Mouse (Mus musculus) heart, postnatal 10 days (tissue): ENCODE data around the gene Rac1. TPM values are rescaled to one million over a fixed set of nuclear protein-coding genes. Genes with fewer than 3 reads are reported as not detected.

Experiments
- DNase-seq, 2 experiments: peaks; one replicate each; pipeline ENCODE4 v3.0.0; 2021
- intact Hi-C: fragments of 180-260 bp; cut with DNase I; formaldehyde crosslinking; loops from one replicate; pipeline ENCODE4 v1.15.1; 2025
- total RNA-seq, 2 experiments: library from RNA; stranded (reverse); gene quantifications; 2 replicates each; pipeline ENCODE4 v1.2.3; 2021

Rac1 gene
- total RNA-seq, 2 experiments from 2014 or later: 314 to 339 TPM

DNA sequence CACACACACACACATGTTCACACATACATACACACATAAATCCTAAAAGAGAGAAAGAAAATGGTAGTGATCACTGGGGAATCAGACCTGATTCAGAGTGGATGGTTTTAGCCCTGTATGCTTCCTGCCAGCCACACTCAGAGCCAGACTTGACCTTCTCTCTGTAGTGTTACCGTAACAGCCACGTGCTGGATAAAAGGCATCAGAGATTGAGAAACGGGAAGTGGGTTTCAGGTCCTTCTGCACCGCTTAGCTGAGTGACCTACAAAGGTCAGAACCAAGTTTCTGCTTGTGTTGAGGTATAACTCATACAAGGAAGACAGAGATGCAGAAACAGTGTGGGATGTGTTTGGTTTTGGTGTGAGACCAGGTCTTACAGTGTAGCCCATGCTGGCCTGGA is 28.1 kb downstream of the Rac1 start:
- no peak for DNase-seq
- intact Hi-C loops: no loop called here

DNA sequence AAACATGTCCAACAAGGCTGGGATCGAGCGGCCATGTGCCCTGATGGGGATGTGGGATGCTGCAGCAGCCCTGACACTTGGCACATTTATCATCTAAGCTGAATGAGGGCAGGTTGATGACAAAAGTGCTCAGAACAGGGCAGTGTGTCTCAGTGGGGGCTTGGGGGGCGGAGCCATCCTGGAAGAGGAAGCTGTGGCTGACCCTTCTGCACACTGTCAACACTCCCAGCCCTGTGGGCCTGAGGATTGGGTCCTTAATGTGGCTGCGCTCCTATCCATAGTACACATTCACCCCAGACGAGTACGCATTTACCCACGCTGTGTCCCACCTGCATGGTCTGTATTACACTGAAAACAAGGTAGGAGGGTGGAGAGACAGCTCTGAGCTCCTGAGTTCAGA is 28.6 kb downstream of the Rac1 start:
- intact Hi-C loops: no loop called here
- DNase-seq: no peak

DNA sequence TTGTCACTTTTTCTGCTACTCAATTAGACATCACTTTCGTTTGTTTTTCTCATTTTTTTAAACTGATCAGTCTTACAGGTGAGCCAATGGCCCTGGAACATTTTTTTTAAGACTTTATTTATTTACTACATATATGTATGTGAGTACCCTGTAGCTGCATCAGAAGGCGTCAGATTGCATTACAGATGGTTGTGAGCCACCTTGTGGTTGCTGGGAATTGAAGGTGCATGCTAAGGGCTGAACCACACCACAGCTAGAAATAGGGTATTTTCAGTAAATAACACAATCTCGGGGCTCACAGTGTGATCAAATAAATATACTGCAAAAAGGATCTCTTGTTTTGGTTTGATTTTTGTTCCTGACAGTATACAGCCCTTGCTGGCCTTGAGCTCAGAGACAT is 30.4 kb downstream of the Rac1 start:
- no peak for DNase-seq
- intact Hi-C loops: no loop called here

DNA sequence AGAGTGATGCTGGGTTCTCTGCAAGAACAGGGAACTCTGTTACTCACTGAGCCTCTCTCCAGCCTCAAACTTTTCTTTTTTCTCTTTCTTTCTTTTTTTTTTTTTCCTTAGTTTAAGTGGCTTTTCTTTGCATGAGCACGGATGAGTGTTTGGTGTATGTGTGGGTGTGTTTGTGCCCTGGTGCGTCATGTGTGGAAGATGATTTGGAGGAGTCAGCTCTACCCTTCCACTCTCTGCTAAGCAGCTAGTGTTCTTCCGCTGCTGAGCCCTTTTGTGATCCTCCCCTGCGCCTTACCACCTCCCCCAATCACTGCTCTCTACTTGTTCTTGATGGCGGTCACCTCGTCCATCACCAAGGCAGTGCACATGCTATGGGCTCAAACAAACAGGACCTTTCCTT is 32.1 kb downstream of the Rac1 start:
- DNase-seq: no peak
- intact Hi-C loops: no loop called here

DNA sequence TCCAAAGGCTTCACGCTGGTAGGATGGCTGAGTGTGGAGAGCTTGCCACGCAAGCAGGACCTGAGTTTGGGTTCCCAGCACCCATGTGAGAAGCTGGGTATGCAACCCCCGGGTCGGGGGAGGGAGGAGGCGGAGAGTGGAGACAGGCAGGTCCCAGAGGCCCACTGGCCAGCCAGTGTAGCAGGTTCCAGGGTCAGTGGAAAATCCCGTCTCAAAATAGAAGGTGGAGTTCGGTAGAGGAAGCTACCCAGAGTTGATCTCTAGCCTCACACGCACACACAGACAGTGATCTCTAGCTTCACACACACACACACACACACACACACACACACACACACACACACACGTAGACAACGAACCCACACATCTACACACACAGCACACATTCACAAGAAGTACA is 34.7 kb downstream of the Rac1 start:
- no peak for DNase-seq
- intact Hi-C loops: no loop called here

DNA sequence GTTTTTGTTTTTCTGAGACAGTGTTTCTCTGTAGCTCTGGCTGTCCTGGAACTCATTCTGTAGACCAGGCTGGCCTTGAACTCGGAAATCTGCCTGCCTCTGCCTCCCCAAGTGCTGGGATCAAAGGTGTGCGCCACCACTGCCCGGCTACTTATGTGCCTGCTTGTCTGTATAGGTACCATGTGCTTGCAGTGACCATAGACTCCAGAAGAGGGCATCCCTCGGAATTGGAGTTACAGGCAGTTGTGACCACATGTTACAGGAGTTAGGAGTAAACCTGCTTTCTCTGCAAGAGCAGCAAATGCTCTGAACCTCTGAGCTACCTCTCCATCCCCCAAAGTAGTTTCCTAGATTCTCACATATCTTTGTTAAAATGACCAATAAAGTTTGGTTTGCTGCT is 36.1 kb downstream of the Rac1 start:
- no peak for DNase-seq
- intact Hi-C loops: no loop called here

DNA sequence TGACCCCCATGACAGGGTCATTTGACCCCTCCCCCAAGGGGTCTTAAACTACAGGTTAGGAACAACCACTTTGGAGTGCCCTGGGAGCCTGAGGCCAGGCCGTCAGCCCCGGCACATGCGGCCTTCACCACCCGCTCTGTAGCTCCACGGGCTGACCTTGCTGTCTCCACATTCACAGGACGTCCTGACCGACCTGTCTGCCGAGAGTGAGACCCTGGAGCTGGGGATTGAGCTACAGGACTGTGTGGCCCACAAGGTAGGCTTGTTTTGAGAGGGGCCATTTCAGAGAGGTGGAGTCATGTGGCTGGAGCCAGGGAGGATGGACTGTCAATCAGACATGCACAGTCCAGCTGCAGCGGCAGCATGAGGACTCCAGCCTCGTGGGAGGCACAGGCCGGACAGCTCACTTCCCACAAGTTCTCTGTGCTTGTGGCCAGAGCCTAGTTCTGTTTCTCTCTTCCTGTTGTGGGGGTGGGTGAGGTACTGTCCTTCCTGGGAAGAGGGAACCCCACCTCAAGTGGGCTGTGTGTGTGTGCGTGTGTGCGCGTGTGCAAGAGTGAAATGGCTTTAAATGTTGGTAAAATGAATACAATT is 38.0 kb downstream of the Rac1 start:
- no peak for DNase-seq
- intact Hi-C loops: no loop called here

DNA sequence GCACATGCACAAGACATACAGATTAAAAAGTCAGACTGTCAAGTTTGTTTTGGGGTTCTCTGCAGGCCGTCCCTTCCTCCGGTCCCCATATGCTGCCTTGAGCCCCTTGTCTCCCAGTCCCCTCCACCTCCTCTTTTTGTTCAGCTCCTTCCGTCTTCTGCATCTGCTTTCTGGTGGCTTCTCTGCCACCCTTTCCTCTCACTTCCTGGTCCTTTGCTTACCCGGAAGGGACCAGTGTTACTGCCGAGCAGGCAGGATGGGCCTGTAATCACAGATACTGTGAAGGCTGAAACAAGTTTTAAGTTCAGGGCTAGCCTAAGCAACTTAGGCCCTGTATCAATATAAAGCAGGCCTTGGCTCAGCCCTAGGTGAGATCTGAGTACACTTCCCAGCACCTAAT is 39.8 kb downstream of the Rac1 start:
- intact Hi-C loops: no loop called here
- no peak for DNase-seq

DNA sequence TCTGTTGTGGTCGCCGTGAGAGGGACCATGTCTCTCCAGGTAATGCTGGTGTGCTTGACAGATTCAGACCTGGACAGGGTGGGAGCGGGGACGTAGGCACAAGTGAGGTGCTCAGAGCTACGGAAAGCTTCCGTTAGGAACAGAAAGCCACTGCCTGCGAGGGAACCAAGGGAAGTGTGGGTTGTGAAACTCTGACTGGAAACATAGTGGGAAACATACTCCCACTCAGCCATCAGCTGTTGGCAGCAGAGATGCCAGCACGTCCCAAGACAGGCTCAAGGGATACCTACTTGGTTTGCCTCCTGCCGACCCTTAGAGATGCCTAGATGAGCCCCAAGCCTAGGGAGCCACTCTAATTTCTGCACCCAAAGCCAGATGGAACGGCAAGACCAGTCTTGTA is 40.6 kb downstream of the Rac1 start:
- intact Hi-C loops: no loop called here
- no peak for DNase-seq

DNA sequence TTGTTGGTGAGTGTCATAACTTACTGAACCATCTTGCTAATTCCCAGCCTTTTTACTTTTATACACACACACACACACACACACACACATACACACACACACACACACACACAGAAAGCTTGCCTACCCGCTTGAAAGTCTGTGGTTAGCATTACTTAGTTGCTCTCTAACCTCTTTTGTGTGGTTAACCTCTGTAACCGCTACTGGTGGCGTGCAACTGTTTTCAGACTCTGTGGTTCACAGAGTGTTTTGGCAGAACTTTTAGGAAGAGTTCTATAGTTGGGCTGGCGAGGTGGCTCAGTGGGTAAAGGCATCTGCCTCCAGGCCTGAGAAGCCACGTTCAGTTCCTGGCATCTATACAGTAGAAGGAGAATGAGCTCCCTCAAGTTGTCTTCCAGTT is 42.9 kb downstream of the Rac1 start:
- intact Hi-C loops: no loop called here
- no peak for DNase-seq

DNA sequence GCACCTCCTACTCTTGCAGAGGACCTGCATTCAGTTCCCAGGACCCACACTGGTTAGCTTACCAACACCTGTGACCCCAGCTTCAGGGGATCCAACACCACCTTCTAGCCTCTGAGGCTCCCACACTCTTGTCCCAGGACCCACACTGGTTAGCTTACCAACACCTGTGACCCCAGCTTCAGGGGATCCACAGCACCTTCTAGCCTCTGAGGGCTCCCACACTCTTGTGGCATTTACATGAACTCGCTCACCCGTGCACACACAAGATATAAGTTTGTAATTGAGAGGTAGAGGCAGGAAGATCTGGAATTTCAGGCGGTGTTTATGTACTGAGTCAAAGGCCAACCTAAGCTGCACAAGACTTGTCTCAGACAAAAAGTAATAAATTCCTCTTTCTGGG is 49.9 kb downstream of the Rac1 start:
- intact Hi-C loops: no loop called here
- no peak for DNase-seq

DNA sequence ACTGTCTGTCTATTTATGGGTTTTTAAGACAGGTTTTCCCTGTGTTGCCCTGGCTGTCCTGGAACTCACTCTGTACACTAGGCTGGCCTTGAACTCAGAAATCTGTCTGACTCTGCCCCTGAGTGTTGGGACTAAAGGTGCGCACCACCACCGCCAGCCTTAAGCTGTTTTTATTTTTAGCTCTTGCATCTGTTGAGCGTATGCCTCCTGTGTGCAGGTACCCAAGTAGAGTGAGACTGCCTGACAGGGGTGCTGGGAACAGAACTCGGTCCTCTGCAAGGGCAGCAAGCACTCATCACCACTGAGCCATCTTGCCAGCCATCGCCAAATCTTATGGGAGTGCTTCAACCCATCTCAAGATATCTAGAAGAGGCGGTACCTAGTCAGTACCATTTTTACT is 51.8 kb downstream of the Rac1 start:
- no peak for DNase-seq
- intact Hi-C loops: no loop called here

DNA sequence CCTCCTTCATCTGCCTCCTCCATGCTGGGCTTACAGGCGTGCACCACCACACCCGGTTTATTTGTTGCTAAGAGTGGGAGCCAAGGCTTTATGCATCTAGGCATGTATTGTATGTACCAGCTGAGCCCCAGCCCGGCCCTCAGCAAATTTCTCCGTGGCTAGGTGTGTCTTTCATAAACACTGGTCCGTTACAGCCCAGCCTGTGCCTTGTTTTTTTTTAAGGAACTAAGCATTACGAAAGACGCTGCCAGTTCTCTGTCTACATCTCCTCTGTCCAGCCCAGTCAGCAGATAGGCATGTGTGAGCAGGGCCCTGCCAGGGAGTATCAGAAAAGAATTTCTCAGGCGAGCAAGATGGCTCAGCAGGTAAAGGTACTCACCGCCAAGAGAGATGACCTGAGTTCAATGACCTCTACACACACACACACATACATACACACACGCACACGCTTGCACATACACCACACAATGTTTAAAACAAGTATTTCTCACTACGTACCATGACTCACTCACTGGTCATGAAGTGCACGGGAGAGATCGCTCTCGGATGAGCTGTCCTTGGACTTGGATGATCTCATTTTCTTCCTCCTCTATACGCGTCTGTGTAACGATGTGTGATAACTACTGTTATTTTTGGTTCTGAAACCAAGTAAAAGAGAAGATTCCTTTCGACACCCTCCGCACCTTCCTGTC is 52.5 kb downstream of the Rac1 start:
- DNase-seq: no peak

DNA sequence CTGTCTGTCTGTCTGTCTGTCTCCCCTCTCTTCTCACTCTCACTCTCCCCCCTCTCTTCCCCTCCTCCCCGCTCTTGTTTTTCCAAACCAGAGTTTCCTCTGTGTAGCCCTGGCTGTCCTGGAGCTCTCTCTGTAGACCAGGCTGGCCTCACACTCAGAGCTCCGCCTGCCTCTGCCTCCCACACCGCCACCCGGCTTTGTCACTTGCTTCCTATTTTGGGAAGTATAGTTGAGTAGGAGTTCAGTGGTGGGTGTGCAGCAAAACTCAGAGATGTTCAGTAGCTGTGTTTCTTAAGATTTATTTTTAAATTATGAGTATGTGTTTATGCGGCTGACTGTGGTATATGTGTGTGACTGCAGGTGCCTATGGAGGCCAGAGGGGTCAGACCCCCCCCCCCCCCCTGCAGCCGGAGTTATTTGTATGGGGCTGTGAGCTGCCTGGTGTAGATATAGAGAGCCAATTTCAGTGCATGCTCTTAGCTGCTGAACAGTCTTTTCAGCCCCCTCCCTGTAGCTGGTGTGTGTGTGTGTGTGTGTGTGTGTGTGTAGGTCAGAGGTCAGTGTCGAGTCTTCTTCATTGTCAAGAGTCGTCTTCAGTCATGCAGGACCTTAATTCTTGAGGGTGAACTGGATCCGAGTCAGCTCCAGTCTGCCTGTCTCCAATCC is 55.8 kb downstream of the Rac1 start:
- intact Hi-C loops: no loop called here
- no peak for DNase-seq

More for the DNA sequence above, 52.5 kb downstream of the Rac1 start:
- intact Hi-C loops: no loop called here

DNA sequence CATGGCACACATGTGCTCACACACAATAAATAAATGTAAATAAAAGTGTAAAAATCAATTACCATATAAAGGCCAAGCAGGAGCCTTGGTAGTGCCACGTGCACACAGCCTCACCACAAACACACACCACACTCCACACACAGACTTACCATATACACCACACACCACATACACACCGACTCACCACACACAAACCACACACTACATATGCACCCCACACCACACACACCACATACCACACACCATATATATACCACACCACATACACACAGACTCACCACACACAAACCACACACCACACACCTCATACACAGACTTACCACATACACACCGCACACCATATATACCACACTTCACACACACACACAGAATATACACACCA is 56.7 kb downstream of the Rac1 start:
- intact Hi-C loops: no loop called here

DNA sequence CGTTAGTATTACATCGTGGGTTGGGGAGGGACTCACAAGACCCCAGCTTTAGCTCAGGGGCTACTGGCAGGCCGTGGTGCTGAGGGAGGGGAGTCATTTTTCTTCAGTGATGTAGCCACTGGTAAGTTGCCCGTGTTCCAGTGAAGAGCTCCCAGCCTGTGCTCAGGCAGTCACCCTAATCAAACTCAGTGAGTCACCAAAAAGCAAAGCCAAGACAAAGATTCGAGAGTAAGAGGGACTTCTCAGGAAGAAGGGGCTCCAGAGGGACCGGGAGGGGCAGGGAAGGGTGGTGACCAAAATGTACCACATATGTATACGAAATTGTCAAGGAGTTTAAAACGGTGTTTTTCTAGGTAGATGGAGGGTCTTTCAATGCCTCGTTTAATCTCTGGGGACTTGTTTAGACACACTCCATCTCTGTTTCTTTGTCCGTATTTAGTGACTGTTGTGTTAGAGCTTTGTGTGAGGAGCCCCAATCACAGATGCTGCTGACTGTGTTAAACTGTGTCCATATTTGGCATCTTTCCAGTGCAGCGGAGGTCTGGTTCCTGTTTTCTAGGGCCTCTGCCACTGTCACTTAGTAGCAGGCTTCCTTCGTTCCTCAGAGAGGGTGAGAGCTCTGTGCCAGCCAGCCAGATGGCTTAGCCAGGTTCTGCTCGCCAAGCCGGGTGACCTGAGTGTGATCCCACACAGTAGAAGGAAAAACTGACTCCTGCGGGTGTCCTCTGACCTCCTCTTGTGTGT is 57.2 kb downstream of the Rac1 start:
- intact Hi-C loops: no loop called here
- DNase-seq: peak; percentile 75 to 79

More for the DNA sequence above, 56.7 kb downstream of the Rac1 start:
- no peak for DNase-seq

DNA sequence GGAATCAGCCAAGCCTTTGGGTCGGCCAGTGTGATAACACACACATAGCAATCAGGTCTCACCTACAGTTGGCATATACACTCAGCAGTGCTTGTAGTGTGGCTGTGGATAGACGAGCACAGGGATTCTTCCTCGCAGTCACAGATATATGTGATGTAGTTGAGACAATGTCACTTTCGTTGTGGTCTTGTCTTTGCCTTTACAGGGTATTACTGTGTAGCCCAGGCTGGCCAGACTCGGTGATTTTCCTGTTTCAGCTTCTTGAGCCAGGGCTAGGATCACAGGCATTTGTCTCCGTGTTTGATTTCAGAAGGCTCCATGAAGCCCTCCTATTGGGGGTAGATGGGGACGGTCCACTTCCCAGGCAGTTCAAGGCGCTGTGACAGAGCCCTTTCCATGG is 58.2 kb downstream of the Rac1 start:
- intact Hi-C loops: no loop called here

DNA sequence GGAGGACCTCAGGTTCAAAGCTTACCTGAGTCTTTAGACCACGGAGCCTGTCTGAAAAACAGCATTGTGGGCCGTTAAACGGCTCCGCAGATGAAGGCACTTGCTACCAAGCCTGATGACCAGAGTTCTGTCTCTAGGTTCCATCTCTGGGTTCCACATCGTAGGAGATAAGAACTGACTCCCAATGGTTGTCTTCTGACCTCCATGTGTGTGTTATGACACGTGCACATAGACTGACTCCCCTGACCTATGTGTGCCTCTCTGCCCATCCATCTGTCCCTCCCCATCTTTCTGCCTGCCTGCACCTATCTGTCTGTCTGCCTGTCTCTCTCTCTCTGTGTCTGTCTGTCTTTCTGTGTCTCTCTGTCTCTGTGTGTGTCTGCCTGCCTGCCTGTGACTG is 59.9 kb downstream of the Rac1 start:
- intact Hi-C loops: no loop called here

More for the DNA sequence above, 58.2 kb downstream of the Rac1 start:
- DNase-seq: no peak

DNA sequence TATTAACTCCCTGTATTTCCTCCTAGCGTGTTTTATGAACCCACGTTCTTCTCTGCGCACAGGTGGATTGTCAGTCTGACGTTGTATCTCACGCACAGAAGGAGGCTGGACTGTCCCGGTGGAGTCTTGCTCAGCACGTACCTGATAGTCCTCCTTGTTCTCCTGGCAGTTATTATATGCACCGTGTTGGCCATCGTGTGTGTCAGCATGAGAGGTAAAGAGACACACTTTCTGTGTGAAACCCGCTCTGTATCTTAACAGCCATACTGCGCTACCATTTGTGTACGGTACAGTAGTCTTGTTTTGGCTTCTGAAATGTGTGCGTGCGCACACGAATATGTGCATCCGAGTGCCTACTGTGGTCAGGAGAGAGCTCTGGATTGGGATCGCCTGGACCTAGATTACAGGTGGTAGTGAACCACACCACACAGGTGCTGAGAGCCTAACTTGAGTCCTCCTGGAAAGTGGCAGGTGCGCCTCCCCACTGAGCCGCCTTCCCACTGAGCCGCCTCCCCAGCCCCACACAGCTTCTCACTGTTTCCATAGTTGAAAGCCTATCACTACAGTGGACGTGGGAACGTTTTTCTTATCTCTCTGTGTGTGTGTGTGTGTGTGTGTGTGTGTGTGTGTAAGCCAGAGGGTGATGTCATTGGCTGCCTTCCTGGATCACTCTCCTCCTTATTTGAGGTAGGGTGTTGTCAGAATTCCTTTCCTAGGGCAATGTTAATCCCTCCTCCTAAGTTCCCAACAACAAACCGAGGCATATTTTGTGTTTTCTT is 60.8 kb downstream of the Rac1 start:
- intact Hi-C loops: no loop called here
- DNase-seq: no peak

More for the DNA sequence above, 59.9 kb downstream of the Rac1 start:
- no peak for DNase-seq

DNA sequence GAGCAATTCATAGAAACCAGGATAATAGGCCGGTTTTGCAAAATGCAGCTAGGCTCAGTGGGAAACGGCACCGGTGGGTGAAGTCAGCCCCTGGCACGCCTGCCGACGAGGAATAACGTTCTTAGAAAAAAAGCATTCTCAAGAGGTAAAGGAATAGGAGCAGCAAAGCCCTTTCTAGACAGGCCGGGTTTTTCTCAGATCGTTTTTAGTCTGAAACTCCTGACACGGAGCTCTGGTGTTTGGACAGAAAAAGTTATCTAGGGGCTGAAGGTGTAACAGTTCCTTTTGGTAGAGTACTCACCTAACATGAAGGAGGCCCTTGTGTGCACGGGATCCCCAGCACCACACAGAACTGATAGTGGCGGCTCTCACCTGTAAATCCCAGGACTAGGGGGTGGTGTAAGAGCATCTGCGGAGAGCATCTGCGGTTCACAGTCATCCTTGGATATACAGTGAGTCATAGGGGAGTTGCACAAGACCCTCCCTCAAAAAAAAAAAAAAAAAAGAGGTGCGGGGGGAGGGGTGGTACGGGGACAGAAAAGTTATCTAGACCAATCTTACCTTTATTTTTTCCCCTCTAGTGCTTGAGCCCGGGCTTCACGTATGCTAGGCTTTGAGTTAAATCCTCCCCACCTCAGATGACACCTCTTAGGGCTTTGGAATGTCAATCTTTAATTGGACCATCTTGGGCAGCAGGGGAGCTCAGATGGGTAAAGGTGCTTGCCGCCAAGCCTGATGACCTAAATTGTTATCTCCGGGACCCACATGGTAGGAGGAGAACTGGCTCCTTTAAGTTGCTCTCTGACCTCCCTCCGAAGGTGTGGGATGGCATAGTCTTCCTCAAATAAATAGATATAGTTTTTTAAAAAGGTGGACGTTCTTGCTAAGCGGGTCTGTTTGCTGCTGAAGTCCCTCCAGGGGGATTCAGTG is 62.4 kb downstream of the Rac1 start:
- DNase-seq: no peak
- intact Hi-C loops: no loop called here
